Mouse (Mus musculus): ENCODE data around the gene Arhgap9.
A peak's percentile ranks its signal among the peaks of the same experiment; 100 is the strongest.

The Arhgap9 gene

GRCm38 (mm10) chr10:127349810-127350209, 28.0 kb downstream of the Arhgap9 start:
- DNase-seq = no peak

GRCm38 (mm10) chr10:127350594-127351284, 29.0 kb downstream of the Arhgap9 start:
- DNase-seq = peak; percentile 71 to 72

GRCm38 (mm10) chr10:127351285-127351595, 29.5 kb downstream of the Arhgap9 start:
- no peak for DNase-seq

GRCm38 (mm10) chr10:127351719-127352118, 30.0 kb downstream of the Arhgap9 start:
- no peak for DNase-seq

- no peak for DNase-seq
These were observed 30.4 kb downstream of the Arhgap9 start for GRCm38 (mm10) chr10:127352187-127352586.

- no peak for DNase-seq
These were observed 31.0 kb downstream of the Arhgap9 start for GRCm38 (mm10) chr10:127352766-127353165.

- no peak for DNase-seq
These were observed 32.4 kb downstream of the Arhgap9 start, which contains the start of gene Inhbe for GRCm38 (mm10) chr10:127353909-127354895. TSS of gene Inhbe (minus strand) at chr10:127354411.

- no peak for DNase-seq
These were observed 33.6 kb downstream of the Arhgap9 start for GRCm38 (mm10) chr10:127355336-127355735.

GRCm38 (mm10) chr10:127360714-127361113, 39.0 kb downstream of the Arhgap9 start:
- DNase-seq = no peak

GRCm38 (mm10) chr10:127367116-127367515, 45.4 kb downstream of the Arhgap9 start:
- no peak for DNase-seq

- no peak for DNase-seq
These were observed 46.5 kb downstream of the Arhgap9 start for GRCm38 (mm10) chr10:127368273-127368672.

GRCm38 (mm10) chr10:127369834-127370820, 48.4 kb downstream of the Arhgap9 start, which contains the start of gene Inhbc:
TSS of gene Inhbc (minus strand) at chr10:127370431.
- no peak for DNase-seq

GRCm38 (mm10) chr10:127371023-127371422, 49.3 kb downstream of the Arhgap9 start:
- no peak for DNase-seq

- DNase-seq = no peak
These were observed 55.9 kb downstream of the Arhgap9 start for GRCm38 (mm10) chr10:127377700-127378099.
